Mouse (Mus musculus): ENCODE results near the gene Ccdc78.

Ccdc78 gene

GRCm38 (mm10) chr17:25833961-25834594, 47.7 kb downstream of the Ccdc78 start:
- DNase-seq (ENCODE audit: low spot score in 2 of 2) = no peak

GRCm38 (mm10) chr17:25834595-25835222, 48.3 kb downstream of the Ccdc78 start:
- DNase-seq (ENCODE audit: low spot score in 2 of 2) = no peak

- DNase-seq (ENCODE audit: low spot score in 2 of 2) = no peak
These were observed 48.9 kb downstream of the Ccdc78 start for GRCm38 (mm10) chr17:25835301-25835700.

GRCm38 (mm10) chr17:25835816-25836215, 49.4 kb downstream of the Ccdc78 start:
- no peak for DNase-seq (ENCODE audit: low spot score in 2 of 2)

GRCm38 (mm10) chr17:25836397-25837075, 50.2 kb downstream of the Ccdc78 start:
- no peak for DNase-seq (ENCODE audit: low spot score in 2 of 2)

- DNase-seq (ENCODE audit: low spot score in 2 of 2) = no peak
These were observed 50.7 kb downstream of the Ccdc78 start, which contains the start of gene Rhbdl1 for GRCm38 (mm10) chr17:25837076-25837410. Gene Rhbdl1 (minus strand): TSS chr17:25837295.

GRCm38 (mm10) chr17:25837533-25837932, 51.2 kb downstream of the Ccdc78 start:
- no peak for DNase-seq (ENCODE audit: low spot score in 2 of 2)

GRCm38 (mm10) chr17:25838904-25839303, 52.5 kb downstream of the Ccdc78 start:
- no peak for DNase-seq (ENCODE audit: low spot score in 2 of 2)

GRCm38 (mm10) chr17:25839455-25840235, 53.3 kb downstream of the Ccdc78 start:
- DNase-seq (ENCODE audit: low spot score in 2 of 2) = no peak

Measured in spleen, postnatal 14 days (tissue).